Mouse (Mus musculus) B cell, adult 2 months (primary cell): ENCODE data around the gene Wnt5b.

Source experiments
- DNase-seq, 2 experiments: peaks; one replicate each; pipeline ENCODE4 v3.0.0; 2022

The Wnt5b gene

GRCm38 (mm10) chr6:119481741-119482390 is 62.3 kb downstream of the Wnt5b start:
- peak; percentile 51 to 53 for DNase-seq

- DNase-seq, result peak in 1 of 2 experiments; percentile 27
Measured at GRCm38 (mm10) chr6:119480706-119481331, 63.3 kb downstream of the Wnt5b start.

GRCm38 (mm10) chr6:119479876-119480705 is 64.1 kb downstream of the Wnt5b start:
- DNase-seq, result peak; percentile 72 to 75

- peak; percentile 59 to 69 for DNase-seq
Measured at GRCm38 (mm10) chr6:119479343-119479875, 64.7 kb downstream of the Wnt5b start, which contains the start of gene Fbxl14. Gene Fbxl14, plus strand, starts transcription at chr6:119479668.

GRCm38 (mm10) chr6:119478560-119479342 is 65.4 kb downstream of the Wnt5b start:
- DNase-seq, result peak; percentile 79 to 86

- DNase-seq, result no peak
Measured at GRCm38 (mm10) chr6:119477686-119478310, 66.3 kb downstream of the Wnt5b start.

GRCm38 (mm10) chr6:119475988-119476387 is 68.2 kb downstream of the Wnt5b start:
- DNase-seq, result no peak

GRCm38 (mm10) chr6:119473992-119474391 is 70.2 kb downstream of the Wnt5b start:
- DNase-seq, result no peak

GRCm38 (mm10) chr6:119473446-119473845 is 70.7 kb downstream of the Wnt5b start:
- no peak for DNase-seq

- no peak for DNase-seq
Measured at GRCm38 (mm10) chr6:119472705-119473104, 71.4 kb downstream of the Wnt5b start.

GRCm38 (mm10) chr6:119472135-119472534 is 72.0 kb downstream of the Wnt5b start:
- peak; percentile 75 to 76 for DNase-seq

- DNase-seq, result no peak
Measured at GRCm38 (mm10) chr6:119470777-119471176, 73.4 kb downstream of the Wnt5b start.

GRCm38 (mm10) chr6:119467785-119468059 is 76.4 kb downstream of the Wnt5b start:
- DNase-seq, result no peak

GRCm38 (mm10) chr6:119466921-119467784 is 77.0 kb downstream of the Wnt5b start:
- no peak for DNase-seq

- DNase-seq, result no peak
Measured at GRCm38 (mm10) chr6:119466161-119466560, 78.0 kb downstream of the Wnt5b start.

GRCm38 (mm10) chr6:119460391-119460790 is 83.8 kb downstream of the Wnt5b start:
- no peak for DNase-seq

- DNase-seq, result no peak
Measured at GRCm38 (mm10) chr6:119459041-119459440, 85.1 kb downstream of the Wnt5b start.

GRCm38 (mm10) chr6:119458166-119458565 is 86.0 kb downstream of the Wnt5b start:
- no peak for DNase-seq

- DNase-seq, result no peak
Measured at GRCm38 (mm10) chr6:119451981-119452499, 92.1 kb downstream of the Wnt5b start.

GRCm38 (mm10) chr6:119450965-119451943 is 92.9 kb downstream of the Wnt5b start:
- DNase-seq, result no peak
